Mouse (Mus musculus) megakaryocyte, adult 5-6 weeks (primary cell): Measurements from ENCODE around the gene Ppfia3. TPM values are rescaled to one million over a fixed set of nuclear protein-coding genes. Genes with fewer than 3 reads are reported as not detected.
A peak's percentile ranks its signal among the peaks of the same experiment; 100 is the strongest.
"Not testable (repeated sequence)": the region's sequence is repeated elsewhere in the genome, so short reads cannot be mapped to it uniquely, and the experiment has no call there.

Experiments used
- ATAC-seq: 2 replicates; pipeline ENCODE4 v1.8.0; 2016; ENCODE audit warnings: mild to moderate bottlenecking, inconsistent platforms; ENCODE audit not compliant: poor library complexity, severe bottlenecking
- total RNA-seq, 2 experiments: library from RNA; stranded (forward) in 1 of 2; stranded (reverse) in 1 of 2; fragments of 153-499, 151-499 nt in 1 of 2; fragments of 221-1000, 200-1000 nt in 1 of 2; gene quantifications; 2 replicates each; pipeline versions ENCODE4 v1.2.3 to v1.2.4; 2015 to 2017

Ppfia3 gene
- total RNA-seq (2015), result 0.50 TPM in 1 of 2 replicates, not detected in the other
- total RNA-seq (2017), result not detected in 2 replicates

DNA sequence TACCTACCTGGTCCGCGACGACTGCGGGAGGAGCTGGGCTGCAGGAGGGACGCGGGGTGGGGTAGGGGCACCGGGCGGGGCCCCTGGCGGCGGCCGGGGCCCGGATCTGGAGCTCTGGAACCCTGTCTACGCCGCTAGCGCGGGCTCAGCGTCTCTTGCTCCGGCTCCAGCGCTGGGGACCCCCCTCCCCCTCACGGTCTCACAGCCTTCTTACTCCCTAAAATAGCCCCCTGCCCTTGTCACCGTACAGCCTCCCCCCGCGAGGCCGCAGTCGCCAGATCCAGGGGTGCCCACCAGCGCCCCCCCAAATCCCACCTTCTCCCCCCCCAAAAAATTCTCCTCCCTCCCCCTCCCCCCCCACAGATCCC is at the start of gene Ppfia3:
Gene Ppfia3, minus strand, starts transcription at position 368 of the 368 bp plus-strand sequence.
- ATAC-seq, result no peak

DNA sequence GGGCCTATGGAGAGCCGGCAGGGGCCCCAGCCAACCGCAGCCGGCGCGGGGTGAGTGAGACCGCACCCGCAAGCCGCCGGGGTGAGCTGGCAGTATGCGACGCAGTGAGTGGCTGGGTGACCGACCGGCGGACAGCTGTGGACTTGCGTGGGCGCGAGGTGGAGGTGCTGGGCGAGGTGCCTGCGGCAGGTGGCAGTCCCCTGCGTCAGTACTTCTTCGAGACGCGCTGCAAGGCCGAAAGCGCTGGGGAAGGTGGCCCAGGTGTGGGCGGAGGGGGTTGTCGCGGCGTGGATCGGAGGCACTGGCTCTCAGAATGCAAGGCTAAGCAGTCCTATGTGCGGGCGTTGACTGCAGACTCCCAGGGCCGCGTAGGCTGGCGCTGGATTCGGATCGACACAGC is 48.8 kb upstream of the Ppfia3 start:
- no peak for ATAC-seq

DNA sequence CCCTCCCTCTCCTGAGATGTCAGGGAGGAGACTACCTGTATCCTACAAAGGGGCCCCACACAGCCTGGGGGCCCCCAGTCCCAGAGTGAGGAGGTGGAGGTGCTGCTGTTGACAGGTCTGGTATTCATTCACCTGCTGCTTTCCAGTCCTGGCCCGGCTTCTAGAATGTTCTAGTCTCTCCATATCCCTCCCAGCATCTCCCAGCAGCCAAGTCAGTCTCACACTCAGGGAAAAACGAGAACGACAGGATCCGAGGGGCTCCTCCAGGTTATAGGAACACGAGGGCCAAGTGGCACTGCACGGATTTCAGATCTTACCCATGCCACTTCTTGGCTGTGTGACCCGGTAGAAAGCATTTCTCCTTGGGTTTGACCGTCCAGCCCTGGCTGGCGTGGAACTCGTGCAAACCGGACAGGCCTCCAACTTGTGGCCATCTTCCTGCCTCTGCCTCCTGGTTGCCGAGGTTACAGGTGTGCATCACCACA is 48.0 kb upstream of the Ppfia3 start:
- ATAC-seq, result no peak

- ATAC-seq, result peak; percentile 31
These were observed 47.3 kb upstream of the Ppfia3 start for GRCm38 (mm10) chr7:45413864-45414739.

- no peak for ATAC-seq
These were observed 46.5 kb upstream of the Ppfia3 start, which contains the start of gene Ntf5 for GRCm38 (mm10) chr7:45413113-45413863. Gene Ntf5, plus strand, starts transcription at chr7:45413695.

DNA sequence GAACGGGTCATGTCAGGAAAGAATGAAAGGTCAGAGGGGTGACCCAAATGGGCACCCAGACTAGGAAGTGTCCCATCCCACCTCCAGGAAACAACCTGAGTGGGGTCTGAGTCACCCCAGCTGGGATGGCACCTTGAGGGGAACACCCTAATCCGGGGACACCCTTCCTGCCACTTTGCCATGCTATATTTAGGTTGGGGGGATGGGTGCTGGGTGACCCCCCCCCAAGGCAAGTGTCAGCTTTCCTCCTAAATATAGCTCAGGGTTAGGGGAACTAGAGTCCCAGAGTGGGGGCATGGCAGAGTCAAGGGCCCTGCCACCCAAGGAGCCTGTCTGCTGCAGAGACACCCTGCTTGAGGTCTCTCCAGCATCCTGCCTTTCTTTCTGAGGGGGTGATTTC is 45.6 kb upstream of the Ppfia3 start:
- ATAC-seq, result no peak

GRCm38 (mm10) chr7:45409497-45410163 is 42.8 kb upstream of the Ppfia3 start:
- ATAC-seq, result no peak

GRCm38 (mm10) chr7:45408949-45409348 is 42.1 kb upstream of the Ppfia3 start:
- ATAC-seq, result no peak

DNA sequence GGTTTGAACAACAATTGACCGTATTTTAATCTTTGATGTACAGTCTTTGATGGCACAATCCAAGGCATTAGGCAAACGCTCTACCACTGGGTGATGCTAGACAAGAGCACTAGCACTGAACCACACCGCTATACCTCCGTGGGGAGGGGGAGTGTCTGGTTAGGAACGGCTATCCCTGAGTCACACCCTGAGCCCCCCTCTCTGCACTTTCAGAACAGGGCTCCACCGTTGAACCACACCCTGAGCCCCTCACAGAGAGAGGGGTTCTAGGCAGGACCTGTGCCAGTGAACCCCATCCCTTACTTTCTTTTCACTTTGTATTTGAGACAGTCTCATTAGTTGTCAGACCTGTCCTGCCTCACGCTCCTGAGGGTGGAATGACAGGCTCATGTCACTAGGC is 41.5 kb upstream of the Ppfia3 start:
- ATAC-seq, result no peak

DNA sequence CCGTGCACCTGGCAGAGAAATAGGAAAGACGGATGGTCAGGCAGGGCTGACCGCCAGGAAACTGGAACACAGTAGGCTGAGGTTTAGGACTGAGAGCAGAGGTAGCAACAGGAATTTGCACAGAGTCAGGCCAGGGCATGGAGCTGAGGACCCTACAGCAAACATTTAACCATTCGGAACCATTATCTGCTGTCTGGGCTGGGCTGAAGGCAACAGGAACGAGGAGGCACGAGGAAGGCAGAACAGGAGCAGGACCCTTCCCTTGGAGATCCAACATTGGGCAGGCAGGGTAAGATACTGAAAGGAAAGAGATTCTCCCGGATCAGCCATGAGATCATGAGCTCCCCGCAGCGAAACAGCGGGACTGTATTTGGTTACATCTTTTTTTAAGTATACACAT is 41.0 kb upstream of the Ppfia3 start:
- ATAC-seq, result no peak

- no peak for ATAC-seq
These were observed 39.6 kb upstream of the Ppfia3 start for GRCm38 (mm10) chr7:45406157-45407156.

- ATAC-seq, result peak; percentile 83
These were observed 38.6 kb upstream of the Ppfia3 start, which contains the start of gene Kcna7 for GRCm38 (mm10) chr7:45405091-45406075. Gene Kcna7, plus strand, starts transcription at chr7:45405653.

DNA sequence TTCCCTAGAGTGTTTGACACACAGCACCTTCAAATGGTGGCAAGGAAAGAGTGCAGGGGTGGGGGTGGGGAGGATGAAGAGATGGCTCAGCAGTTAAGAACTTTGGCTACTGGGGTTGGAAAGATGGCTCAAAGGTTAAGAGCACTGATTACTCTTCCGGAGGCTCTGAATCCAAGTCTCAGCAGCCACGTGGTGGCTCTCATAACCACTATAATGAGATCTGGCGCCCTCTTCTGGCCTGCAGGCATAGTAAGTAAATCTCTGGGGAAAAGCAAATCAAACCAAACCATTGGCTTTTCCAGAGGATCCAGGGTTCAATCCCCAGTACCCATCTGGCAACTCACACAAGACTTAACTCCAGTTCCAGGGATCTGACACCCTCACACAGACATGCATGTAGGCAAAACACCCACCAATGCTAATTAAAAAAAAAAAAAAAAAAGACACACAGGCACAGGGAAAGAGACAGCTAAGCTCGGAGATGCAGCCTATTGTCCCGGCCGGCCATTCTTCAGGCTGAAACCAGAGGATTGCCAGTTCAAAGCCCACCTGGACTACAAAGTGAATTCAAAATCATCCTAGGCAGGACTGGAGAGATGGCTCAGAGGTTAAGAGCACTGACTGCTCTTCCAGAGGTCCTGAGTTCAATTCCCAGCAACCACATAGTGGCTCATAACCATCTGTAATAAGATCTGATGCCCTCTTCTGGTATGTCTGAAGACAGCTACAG is 36.9 kb upstream of the Ppfia3 start:
- peak; percentile 75 for ATAC-seq

- no peak for ATAC-seq
These were observed 34.8 kb upstream of the Ppfia3 start for GRCm38 (mm10) chr7:45401521-45402085.

GRCm38 (mm10) chr7:45396787-45397186 is 30.0 kb upstream of the Ppfia3 start:
- ATAC-seq, result no peak

DNA sequence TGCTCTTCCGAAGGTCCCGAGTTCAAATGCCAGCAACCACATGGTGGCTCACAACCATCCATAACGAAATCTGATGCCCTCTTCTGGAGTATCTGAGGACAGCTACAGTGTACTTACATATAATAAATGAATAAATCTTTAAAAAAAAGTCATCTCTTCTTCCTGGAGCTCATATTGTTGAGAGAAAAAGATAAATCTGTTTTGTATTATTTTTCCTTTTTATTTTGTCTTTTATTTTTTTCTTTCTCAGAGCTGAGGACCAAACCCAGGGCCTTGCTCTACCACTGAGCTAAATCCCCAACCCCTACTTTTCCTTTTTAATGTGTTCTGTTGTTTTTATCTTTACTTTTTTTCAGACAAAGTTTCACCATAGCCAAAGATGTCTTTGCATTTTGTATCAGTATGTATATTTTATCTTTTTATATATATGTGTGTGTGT is 29.5 kb upstream of the Ppfia3 start:
- ATAC-seq, result not testable (repeated sequence)

- ATAC-seq, result peak; percentile 92
These were observed 28.9 kb upstream of the Ppfia3 start, which contains the start of gene Snrnp70 for GRCm38 (mm10) chr7:45395578-45396336. Gene Snrnp70, minus strand, starts transcription at chr7:45395742.
